Mouse (Mus musculus): ENCODE measurements around the gene Hist1h4a. TPM values are rescaled to one million over a fixed set of nuclear protein-coding genes. Genes with fewer than 3 reads are reported as not detected.
"Not testable (repeated sequence)": the region's sequence is repeated elsewhere in the genome, so short reads cannot be mapped to it uniquely, and the experiment has no call there.

The Hist1h4a gene
- polyA plus RNA-seq, 1 experiment = 0.91 TPM

DNA sequence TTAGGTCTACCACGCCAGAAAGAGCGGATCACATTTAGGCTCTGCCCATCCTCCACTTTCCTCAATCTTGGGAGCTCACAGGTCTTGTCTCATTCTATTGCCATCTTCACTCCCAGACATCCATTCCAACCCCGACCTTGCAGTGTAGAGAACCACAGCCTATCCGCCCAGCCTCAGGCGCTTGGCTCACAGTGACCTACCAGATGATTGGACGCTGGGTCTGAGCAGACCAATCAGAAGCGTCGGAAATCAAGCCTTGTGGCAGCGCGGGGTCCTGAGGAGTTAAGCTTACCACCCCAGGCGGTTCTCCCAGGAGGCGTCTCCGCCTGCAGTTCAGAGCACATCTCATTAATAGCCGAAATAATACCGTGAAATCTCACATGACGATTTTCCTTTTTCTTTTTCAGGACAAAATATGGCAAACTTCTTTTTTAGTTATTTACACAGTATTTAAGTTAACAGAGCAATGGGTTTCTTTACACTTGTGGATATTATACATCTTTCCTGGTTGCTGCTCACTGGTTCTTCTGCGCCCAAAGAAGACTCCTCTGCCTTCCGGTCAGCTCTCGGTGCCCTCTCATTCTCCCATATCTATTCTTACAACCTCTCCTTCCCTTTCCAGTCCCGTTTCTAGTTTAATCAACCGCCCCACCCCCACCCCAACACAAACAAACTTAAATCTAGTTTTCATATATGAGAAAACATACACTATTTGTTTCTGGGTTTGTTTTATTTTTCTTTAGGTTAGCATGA is 11.7 kb upstream of the Hist1h4a start:
- Histone ChIP-seq H3K4me3 (ENCODE audit: insufficient read depth, low read depth, low read length) (no peak overlapping the region), H3K27me3 (replicated peaks; ENCODE audit: control insufficient read depth, insufficient read depth, low read length) (no peaks in the 10 kb centered on the region), H3K4me1 (ENCODE audit: control insufficient read depth, insufficient read depth, low read length) (no peaks in the 10 kb centered on the region), H3K36me3 (ENCODE audit: control insufficient read depth, insufficient read depth, low read length) (no peaks in the 10 kb centered on the region), H3K27ac (ENCODE audit: insufficient read depth, low read depth, low read length) (no peak overlapping the region)
- no peak for TF ChIP-seq POLR2A (IDR thresholded peaks at IDR 0.05; ENCODE audit: low read depth, low read length)
- peak; percentile 28 for DNase-seq
- 29% methylated on average over 21 of the region's 21 CpGs for WGBS

DNA sequence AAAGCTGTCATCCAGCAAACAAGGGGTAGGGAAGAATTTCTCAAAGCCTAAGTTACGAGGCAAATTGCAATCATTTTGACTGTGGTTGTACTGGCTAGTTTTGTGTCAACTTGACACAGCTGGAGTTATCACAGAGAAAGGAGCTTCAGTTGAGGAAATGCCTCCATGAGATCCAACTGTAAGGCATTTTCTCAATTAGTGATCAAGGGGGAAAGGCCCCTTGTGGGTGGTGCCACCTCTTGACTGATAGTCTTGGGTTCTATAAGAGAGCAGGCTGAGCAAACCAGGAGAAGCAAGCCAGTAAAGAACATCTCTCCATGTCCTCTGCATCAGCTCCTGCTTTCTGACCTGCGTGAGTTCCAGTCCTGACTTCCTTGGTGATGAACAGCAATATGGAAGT is 8.6 kb upstream of the Hist1h4a start, which contains the start of gene Trim38:
Gene Trim38, plus strand, starts transcription at position 301 of the 400 bp plus-strand sequence.
- not testable (repeated sequence) for DNase-seq; H3K27me3 ChIP-seq (replicated peaks; ENCODE audit: control insufficient read depth, insufficient read depth, low read length); H3K4me3 ChIP-seq (ENCODE audit: insufficient read depth, low read depth, low read length); H3K27ac ChIP-seq (ENCODE audit: insufficient read depth, low read depth, low read length); H3K36me3 ChIP-seq (ENCODE audit: control insufficient read depth, insufficient read depth, low read length); H3K4me1 ChIP-seq (ENCODE audit: control insufficient read depth, insufficient read depth, low read length)
- WGBS = 90% methylated on average over 2 of the region's 2 CpGs

DNA sequence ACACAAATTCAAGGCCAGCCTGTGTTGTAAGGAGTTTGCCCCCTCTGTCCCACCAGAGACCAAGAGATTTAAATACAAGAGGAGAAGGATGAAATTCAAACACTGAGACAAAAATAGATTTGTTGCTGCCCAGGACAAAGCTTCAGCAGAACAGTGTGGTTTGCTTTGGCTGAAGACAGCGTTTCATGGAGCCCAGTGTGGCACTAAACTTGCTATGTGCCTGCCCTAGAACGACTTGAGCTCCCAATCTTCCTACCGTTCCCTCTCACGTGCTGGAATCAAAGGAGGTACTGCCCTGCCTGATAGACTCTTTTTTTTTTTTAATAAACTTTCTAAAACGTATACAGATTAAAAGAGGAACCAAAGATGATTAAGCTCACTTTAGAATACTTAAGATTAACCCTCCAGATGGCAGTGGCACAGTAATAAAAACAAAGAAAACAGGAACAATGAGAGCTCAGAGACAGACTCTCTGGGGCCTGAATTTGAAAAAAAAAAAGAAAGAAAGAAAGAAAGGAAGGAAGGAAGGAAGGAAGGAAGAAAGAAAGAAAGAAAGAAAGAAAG is 7.9 kb upstream of the Hist1h4a start:
- DNase-seq = no peak
- 56% methylated on average over 5 of the region's 5 CpGs for WGBS
- TF ChIP-seq POLR2A (IDR thresholded peaks at IDR 0.05; ENCODE audit: low read depth, low read length) (no peak), CTCF (conservative IDR thresholded peaks at IDR 0.05; ENCODE audit: insufficient read depth, insufficient read length, low read depth, low read length) (no peak)

DNA sequence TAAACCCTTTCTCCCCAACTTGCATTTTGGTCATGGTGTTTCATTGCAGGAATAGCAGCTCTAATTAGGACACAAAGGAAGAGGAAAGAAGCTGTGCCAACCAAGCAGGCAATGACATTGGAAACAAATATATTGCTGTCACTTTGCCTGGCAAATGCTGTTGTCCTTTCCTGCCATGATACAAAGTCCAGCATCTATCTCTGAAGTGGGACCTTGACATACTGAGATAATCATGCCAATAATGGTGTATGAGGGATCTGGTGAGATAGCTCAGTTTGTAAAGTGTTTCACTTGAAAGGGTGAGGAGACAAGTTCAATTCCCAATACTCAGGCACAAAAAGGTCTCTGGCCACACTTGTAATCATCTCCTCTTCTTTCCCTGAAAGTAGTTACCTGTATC is 5.7 kb upstream of the Hist1h4a start:
- TF ChIP-seq CTCF (conservative IDR thresholded peaks at IDR 0.05; ENCODE audit: insufficient read depth, insufficient read length, low read depth, low read length) (no peak), POLR2A (IDR thresholded peaks at IDR 0.05; ENCODE audit: low read depth, low read length) (no peak)
- Histone ChIP-seq H3K4me1 (ENCODE audit: control insufficient read depth, insufficient read depth, low read length) (peaks cover 4% of the 10 kb centered on the region; the same call in 1 of the 2 replicates), H3K27ac (ENCODE audit: insufficient read depth, low read depth, low read length) (no peak overlapping the region), H3K36me3 (ENCODE audit: control insufficient read depth, insufficient read depth, low read length) (no peaks in the 10 kb centered on the region), H3K4me3 (ENCODE audit: insufficient read depth, low read depth, low read length) (no peak overlapping the region), H3K27me3 (replicated peaks; ENCODE audit: control insufficient read depth, insufficient read depth, low read length) (no peaks in the 10 kb centered on the region)
- DNase-seq = no peak

More for the DNA sequence above, 7.9 kb upstream of the Hist1h4a start:
- Histone ChIP-seq H3K27me3 (replicated peaks; ENCODE audit: control insufficient read depth, insufficient read depth, low read length) (no peaks in the 10 kb centered on the region), H3K36me3 (ENCODE audit: control insufficient read depth, insufficient read depth, low read length) (no peaks in the 10 kb centered on the region), H3K27ac (ENCODE audit: insufficient read depth, low read depth, low read length) (no peak overlapping the region), H3K4me3 (ENCODE audit: insufficient read depth, low read depth, low read length) (no peak overlapping the region), H3K4me1 (ENCODE audit: control insufficient read depth, insufficient read depth, low read length) (no peaks in the 10 kb centered on the region)

DNA sequence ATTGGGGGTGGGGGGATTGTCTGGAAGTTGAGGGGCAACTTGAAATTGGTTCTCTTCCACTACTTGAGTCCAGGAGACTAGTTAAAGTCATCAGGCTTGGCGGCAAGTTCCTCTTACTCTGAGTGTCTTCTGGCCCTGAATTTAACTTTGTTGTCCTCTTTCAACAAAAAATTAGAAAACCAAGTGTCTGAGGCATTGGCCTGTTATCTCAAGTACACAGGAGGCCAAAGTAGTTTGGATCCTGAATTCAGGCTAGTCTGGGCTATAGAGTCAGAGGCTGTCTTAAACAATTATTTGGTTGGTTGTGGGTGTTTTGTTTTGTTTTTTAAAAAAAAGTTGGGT is 4.1 kb upstream of the Hist1h4a start:
- Histone ChIP-seq H3K4me3 (ENCODE audit: insufficient read depth, low read depth, low read length) (no peak overlapping the region), H3K27me3 (replicated peaks; ENCODE audit: control insufficient read depth, insufficient read depth, low read length) (no peaks in the 10 kb centered on the region), H3K36me3 (ENCODE audit: control insufficient read depth, insufficient read depth, low read length) (no peaks in the 10 kb centered on the region), H3K27ac (ENCODE audit: insufficient read depth, low read depth, low read length) (no peak overlapping the region), H3K4me1 (ENCODE audit: control insufficient read depth, insufficient read depth, low read length) (peaks cover 8% of the 10 kb centered on the region; the same call in 1 of the 2 replicates)
- TF ChIP-seq POLR2A (IDR thresholded peaks at IDR 0.05; ENCODE audit: low read depth, low read length) = no peak
- no peak for TF ChIP-seq CTCF (conservative IDR thresholded peaks at IDR 0.05; ENCODE audit: insufficient read depth, insufficient read length, low read depth, low read length)
- WGBS = 94% methylated on average over 1 of the region's 1 CpGs
- no peak for DNase-seq

DNA sequence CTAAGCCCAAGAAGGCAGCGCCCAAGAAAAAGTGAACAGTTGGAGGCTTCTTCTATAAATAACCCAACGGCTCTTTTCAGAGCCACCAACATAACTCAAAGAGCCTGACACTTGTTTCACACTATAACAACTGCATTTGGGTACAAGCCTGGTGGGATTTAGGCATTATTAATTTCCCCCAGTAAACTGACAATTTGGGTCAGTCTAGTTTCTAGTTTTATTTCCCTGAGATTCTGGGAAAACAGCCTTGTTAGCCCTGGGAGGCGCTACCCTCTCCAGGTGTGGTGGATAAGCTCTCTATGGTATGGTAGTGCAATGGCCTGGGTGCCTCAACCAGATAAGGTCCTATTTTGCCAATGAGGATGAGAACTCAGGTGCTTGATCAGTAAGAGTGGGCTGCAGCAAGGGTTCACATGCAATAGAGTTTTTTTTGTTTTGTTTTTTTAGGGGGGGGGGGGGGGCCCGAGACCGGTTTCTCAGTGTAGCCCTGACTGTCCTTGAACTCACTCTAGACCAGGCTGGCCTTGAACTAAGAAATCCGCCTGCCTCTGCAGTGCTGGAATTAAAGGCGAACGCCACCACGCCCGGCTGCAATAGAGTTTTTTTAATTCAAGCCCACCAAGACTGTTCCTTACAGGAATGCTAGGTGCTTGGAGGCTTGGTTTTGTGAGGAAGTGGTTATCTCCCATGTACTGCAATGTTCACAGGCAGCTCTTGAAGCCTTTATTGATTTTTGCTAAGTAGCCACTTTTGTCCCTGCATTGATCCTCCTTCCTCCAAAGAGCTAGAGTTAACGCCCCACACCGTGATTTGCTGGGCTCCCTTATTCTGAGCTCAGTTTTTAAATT is 3.5 kb upstream of the Hist1h4a start:
- DNase-seq = no peak
- Histone ChIP-seq H3K36me3 (ENCODE audit: control insufficient read depth, insufficient read depth, low read length) (no peaks in the 10 kb centered on the region), H3K27ac (ENCODE audit: insufficient read depth, low read depth, low read length) (no peak overlapping the region), H3K27me3 (replicated peaks; ENCODE audit: control insufficient read depth, insufficient read depth, low read length) (no peaks in the 10 kb centered on the region), H3K4me3 (ENCODE audit: insufficient read depth, low read depth, low read length) (no peak overlapping the region), H3K4me1 (ENCODE audit: control insufficient read depth, insufficient read depth, low read length) (peaks cover 8% of the 10 kb centered on the region; the same call in 1 of the 2 replicates)
- TF ChIP-seq POLR2A (IDR thresholded peaks at IDR 0.05; ENCODE audit: low read depth, low read length) = no peak
- no peak for TF ChIP-seq CTCF (conservative IDR thresholded peaks at IDR 0.05; ENCODE audit: insufficient read depth, insufficient read length, low read depth, low read length)
- WGBS = 65% methylated on average over 12 of the region's 12 CpGs
